Mouse (Mus musculus) layer of hippocampus, postnatal 36 days (tissue): Measurements from ENCODE around the gene Sfswap. TPM values are rescaled to one million over a fixed set of nuclear protein-coding genes. Genes with fewer than 3 reads are reported as not detected.
"Not testable (repeated sequence)": the region's sequence is repeated elsewhere in the genome, so short reads cannot be mapped to it uniquely, and the experiment has no call there.

ENCODE experiments used
- DNase-seq, 2 experiments: peaks; one replicate each; pipeline ENCODE4 v3.0.0; 2022
- total RNA-seq, 2 experiments: library from RNA; stranded (reverse); gene quantifications; 2 replicates each; pipeline ENCODE4 v1.2.3; 2021

The Sfswap gene
- 100 to 1,000 TPM; 121 to 142 TPM for total RNA-seq

- DNase-seq: peak; percentile 82 to 86
Measured at GRCm38 (mm10) chr5:129500722-129501634, at the start of gene Sfswap. Sfswap (plus strand) TSS chr5:129501221.

DNA sequence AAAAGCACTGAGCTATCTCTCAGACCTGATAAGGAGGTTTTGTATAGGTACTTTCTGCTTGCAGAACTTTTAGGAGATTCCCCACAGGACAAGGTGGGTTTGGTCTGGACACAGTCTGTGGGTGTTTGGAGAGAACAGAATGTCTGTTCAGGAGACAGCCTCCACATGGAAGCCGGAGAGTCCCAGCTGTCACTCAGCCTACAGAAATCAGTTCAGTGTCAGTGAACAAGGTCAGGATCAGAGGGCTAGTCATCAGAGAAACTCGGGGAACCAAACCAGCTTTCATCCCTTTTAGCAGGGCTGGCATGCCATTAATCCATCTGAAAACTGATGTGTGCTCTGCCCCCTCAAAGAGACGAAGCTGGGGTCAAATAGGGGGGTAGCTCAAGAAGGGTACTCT lies 48.5 kb upstream of the Sfswap start:
- DNase-seq: no peak

DNA sequence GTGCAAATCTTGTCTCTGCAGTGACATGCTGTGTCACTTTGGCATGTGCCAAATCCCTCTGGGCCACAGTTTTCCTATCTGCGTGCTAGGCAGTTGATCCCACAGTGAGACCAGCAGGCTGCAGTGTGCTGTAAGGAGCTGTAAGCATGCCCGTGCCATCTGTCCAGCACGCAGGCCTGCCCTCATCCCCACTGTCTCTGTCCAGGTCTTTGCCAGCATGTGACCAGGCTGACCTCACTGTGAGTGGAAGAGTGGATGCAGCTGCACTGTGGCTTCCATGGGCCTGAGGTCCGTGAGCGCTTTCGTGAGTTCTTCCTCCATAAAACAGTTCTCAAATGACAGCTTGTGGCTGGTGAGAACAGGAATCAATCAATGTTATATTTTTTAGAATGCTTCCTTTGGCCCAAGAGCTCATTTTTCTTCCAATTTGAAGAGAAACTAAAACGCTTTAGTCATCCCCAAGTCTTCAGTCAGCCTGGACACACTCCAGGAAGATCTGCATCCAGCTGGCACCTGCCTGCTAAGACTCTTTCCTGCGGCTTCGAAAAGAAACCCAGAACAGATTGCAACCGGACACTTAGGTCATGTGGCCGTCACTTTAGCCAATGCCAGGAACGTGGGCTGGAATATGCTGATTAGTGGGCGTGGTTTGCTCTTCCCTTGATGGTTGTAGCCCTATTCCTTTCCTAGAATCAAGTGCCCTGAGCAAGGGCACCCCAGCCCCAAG lies 46.1 kb upstream of the Sfswap start:
- DNase-seq: peak; percentile 47 to 60

DNA sequence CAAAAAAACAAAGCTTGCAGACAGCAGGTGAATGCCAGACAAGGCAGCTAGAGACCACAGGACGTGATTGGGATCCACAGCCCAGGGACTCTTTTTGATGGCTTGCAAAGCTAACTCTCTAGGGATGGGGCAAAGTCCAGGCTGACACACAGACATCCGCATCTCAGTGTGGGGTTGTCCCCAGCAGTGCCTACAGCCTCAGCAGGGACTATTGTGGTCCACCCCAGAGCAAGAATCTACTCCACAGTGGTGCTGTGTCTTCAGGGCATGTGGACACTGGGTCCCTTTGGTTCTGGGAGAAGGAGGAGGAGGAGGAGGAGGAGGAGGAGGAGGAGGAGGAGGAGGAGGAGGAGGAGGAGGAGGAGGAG lies 45.5 kb upstream of the Sfswap start:
- DNase-seq: no peak

- no peak for DNase-seq
Measured at GRCm38 (mm10) chr5:129456579-129457140, 44.4 kb upstream of the Sfswap start.

GRCm38 (mm10) chr5:129458109-129458508 lies 42.9 kb upstream of the Sfswap start:
- DNase-seq: no peak

DNA sequence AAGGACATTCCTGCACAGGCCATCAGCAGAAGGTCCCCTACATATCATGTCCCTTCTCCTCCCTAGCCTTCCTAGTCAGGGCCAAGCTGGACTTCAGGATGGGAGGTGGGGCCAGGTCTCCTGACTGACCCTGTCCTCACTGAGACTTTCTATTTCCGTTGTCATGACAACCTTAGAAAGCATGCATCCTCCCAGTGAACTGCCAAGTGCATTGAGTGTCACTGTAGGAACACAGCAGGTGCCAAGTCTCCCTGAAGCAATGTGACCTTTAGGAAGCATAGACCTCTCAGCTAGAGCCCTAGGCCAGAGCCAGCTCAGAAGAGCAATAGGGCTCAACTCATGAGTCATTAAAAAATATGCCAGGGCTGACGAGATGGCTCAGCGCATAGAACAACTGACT lies 42.5 kb upstream of the Sfswap start:
- no peak for DNase-seq

DNA sequence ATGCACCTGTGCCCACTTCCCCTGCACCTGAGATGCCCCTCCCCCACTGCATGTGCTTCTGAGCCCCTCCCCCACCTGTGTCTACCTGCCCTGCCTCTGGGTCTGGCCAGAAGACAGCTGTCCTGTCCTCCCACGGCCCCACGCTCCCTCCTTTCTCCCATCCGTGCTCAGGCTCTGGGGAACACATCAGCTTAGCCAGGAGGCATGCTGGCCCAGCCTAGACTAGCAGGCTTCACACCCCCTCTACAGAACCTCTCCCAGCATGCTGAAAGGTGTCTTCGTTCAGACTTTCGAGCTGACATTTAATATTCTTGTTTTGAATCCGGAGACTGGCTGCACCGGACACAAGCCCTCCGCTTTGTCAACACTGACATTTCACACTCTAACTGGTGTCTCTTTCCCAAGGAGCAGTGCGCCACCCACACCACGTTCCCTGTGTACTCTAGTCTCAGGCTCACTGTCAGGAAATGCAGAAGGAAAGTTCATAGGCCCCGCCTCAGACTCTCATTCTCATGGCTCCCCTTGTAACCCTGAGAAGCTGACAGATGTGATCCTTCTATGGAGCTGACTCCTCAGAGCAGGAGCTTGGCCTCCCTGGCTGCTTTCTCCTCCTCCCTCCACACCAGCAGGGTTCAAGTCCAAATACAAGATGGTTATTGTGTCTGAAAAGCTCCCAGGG lies 40.1 kb upstream of the Sfswap start:
- DNase-seq: no peak

DNA sequence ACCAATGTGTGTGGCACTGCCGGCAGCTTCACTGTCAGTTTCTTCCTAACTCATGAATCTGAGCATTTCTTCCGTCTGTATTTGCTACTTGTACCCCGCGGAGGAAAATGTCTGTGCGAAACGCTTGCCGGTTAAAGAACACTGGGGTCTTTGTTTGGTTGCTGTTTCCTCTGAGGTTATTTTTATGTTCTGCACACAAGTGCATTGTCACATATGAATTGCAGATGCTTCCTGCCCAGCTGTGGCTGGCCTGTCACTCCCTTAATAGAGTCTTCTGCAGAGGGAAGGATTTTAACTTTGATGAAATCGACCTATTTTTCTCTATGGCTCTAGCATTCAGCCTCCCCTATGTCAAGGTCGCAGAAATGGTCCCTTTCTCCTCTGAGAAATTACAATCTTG lies 37.4 kb upstream of the Sfswap start:
- DNase-seq: not testable (repeated sequence)

GRCm38 (mm10) chr5:129465788-129466187 lies 35.2 kb upstream of the Sfswap start:
- no peak for DNase-seq

- no peak for DNase-seq
Measured at GRCm38 (mm10) chr5:129475532-129476045, 25.4 kb upstream of the Sfswap start.

DNA sequence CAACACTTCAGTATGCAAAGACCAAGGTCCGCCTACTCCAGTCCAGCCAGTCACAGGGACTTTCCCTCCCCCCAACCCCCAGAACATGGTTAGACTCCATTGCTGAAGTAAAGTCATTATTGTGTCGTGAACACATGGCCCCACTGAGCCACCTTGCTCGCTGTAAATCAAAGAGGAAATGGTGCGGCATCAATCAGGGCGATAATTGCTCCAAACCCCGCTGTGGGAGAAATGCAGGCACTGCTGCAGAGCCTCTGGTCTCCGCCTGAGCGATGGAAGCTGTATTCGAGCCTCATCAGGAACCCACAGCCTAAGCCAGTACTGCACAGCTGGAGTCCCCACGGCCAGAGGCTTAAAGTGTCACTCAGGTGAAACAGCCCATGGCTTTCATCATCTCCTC lies 11.1 kb upstream of the Sfswap start:
- DNase-seq: no peak

DNA sequence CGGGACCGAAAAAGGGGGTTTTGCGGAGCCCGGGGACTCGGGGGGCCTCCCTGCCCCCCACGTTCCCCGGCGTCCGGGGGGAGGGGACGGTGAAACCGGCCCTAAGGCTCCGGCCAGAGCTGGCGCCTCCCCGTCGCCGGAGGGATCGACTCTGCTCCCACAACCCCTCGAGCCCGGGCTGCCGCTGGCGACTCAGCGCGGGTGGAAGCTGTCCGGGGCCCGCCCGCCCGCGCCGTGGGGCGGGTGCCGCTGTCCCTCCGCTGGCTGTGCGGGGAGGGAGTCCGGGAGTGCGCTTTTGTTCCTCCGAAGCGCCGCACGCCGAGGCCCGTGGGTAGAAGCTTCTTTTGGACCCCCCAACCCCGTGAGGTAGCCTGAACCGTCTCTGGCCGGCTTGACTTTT lies 650 bp downstream of the Sfswap start:
- DNase-seq: no peak

DNA sequence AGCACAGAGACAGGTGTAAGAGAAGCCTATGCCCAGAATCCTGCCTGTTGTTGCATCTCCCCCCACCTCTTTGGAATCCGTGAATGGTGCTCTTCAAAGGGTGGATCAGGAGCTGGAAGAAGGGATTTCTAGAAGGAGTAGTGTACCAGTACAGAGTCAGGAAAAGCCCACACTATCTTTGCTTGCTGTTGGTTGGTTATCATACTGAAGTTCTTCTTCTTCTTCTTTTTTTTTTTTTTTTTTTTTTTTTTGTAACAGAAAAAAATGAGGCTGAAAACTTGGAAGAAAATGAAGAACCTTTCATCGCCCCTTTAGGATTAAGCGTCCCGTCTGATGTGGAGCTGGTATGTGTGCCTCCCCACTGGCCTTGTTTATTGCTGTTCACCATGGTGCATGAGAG lies 5.9 kb downstream of the Sfswap start:
- DNase-seq: no peak

DNA sequence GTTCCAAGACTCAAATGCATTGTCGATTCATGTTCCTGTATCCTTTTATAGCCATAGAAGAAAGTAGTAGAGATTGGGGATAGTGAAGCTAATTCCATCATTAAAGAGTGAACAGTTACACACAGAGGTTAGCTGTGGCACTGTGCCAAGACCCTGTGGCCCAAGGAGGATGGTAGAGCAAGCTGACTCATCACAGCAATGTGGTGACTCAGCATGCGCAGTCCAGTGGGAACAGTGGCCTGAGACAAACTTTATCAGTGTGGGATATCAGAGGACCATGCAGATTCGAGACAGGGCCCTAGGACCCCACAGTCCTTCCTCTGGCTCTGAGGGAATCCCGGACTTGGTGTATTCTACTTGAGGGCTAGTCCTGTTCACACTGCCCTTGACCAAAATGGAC lies 17.2 kb downstream of the Sfswap start:
- no peak for DNase-seq

DNA sequence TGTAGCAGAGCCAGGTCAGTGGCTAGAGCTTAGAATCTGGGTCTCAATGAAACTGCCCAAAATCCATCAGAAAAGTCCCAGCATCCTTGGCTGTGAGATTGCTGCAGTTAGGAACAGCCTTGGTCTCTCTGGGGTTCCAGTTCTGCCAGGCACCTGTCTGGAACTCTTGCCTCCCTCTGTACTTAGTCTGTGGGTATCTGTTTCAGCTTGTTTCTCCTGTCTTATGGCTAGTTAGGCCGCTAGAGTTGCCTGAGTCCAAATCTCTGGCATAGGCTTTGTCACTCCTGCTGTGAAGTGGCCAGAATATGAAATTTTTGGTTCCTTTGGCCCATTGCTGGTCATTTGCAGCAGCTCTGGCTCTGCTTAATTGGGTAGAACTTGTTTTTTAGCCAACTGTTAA lies 17.8 kb downstream of the Sfswap start:
- no peak for DNase-seq

GRCm38 (mm10) chr5:129519591-129519990 lies 18.6 kb downstream of the Sfswap start:
- DNase-seq: no peak

GRCm38 (mm10) chr5:129521501-129521900 lies 20.5 kb downstream of the Sfswap start:
- no peak for DNase-seq

DNA sequence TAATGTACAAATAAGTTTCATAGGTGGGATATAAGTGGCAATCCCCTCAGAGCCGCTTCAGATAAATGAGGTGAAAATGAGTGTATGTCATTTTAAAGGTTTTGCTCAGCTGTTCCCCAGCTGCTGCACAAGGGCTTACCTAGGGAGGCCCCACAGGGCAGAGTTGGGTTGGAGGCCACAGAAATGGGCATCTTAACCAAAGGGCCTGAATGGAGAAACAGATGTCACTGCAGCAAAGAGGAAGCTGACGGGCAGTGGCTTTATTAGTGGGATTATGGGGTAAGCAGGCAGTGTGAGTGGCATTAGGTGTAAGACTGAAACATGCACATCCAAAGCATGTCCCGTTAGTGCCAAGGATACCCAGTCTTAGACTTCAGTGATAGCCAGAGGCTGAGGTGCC lies 20.9 kb downstream of the Sfswap start:
- DNase-seq: no peak

- DNase-seq: no peak
Measured at GRCm38 (mm10) chr5:129523166-129523565, 22.1 kb downstream of the Sfswap start.

GRCm38 (mm10) chr5:129524751-129525150 lies 23.7 kb downstream of the Sfswap start:
- peak in 1 of 2 experiments; percentile 48 for DNase-seq

DNA sequence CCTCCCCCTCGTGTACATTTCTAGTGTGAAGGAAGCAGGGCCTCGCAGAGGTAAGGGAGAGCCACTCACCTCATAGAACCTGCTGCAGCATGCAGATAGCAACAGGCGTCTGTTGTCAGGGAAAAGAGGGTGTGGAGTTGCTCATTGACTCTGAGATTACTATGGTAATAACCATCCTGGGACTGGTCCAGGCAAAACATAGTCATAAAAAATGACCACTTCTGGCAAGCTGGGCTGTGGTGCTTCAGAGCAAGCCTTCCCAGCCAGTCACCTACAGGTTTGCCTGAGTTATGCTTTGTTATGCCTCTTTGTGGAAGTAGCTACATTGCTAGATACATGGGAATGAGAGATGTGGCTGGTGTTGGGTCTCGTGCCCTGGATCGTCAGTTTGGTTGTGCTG lies 26.1 kb downstream of the Sfswap start:
- DNase-seq: no peak

DNA sequence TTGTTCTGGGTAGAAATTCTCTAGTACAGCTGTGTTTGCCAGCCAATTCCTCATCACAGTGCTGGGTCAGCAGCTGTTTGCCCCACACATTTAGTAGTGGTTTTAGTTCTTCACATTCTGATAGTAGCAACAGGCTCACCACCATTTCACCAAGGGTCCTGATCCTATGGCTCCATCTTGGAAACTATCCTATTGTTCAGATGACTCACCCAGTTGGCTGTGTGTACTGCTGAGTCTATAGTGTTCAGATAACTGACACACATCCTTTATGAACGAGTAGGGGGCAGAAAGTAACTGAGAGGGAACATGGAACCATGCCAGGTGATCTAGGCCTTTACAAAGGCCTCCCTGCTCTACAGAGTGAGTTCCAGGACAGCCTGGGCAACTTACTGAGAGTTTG lies 28.6 kb downstream of the Sfswap start:
- no peak for DNase-seq
